Mouse (Mus musculus) spleen, postnatal 4 days (tissue): ENCODE data around the gene Nnmt.

Source experiments
- DNase-seq, 2 experiments: peaks; one replicate each; pipeline ENCODE4 v3.0.0; 2022; ENCODE audit warnings: low spot score in 2 of 2

The Nnmt gene

DNA sequence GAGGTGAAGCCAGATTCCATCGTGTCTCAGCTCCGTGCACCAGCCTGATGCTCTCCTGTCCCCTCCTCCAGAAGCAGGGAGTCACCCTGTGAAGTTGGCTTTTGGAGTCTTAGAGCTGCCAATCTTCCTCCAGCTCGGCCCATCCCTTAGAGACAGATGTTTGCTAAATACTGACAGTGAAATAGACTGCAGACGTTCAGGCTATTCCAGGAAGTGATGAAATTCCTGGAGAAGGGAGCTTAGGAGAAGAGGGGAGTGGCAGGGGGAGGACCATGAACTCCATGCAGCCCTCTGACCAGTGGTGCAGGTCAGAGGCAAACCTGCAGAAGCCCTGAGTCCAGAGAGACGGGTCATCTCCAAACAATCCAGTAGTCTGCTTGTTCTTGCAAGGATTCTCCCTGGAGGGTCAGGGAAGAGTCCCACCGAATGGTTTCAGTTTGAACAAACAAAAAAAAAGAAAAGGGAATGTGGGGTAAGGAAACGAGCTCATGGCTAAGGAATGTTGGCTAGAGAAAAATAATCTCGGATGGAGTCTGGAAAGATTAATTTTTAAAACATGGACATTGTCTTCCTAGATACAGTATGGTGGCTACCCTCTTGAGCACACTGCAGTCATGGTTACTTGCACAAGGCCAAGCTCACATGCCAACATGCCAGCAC lies at the start of gene Nnmt:
Gene Nnmt (minus strand): TSS at position 215 of the 660 bp plus-strand sequence.
- peak in 1 of 2 experiments; percentile 46 for DNase-seq

DNA sequence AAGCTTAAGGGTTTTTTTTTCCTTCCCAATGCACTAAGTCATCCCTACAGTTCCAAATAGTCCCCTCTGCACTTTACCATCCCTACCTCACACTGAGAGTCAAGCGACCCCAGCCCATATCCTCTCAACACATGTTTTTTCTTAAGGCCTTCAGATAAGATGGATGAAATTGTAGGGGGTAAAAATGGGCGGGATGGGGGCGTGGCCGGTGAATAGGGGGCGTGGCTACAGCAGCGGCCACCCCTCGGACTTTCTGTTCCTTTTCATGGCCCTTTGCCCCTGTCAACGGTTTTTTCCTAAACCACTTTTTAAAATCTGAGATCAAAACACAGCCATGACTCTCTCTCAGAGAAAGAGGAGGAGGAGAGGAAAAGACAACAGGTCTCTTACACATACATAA lies 49.8 kb upstream of the Nnmt start:
- DNase-seq: no peak

GRCm38 (mm10) chr9:48653399-48654070 lies 48.6 kb upstream of the Nnmt start:
- no peak for DNase-seq

DNA sequence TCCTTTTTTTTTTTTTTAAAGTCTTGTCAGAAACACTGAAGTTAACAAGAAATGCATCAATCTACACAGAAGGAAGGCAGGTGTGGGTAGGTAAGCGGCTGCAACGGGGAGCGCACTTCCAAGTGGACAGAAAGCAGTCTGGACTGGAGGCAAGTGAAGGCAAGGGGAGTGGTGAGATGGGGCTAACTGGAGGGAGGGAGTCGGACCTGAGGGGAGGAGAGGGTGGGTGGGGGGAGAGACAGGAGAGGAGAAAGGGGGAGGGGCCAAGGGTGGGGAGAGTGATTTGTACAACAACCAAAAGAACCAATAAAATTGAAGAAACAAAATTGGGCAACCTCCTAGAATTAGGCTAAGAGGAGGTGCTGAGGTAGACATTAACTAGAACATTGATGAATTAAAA lies 47.1 kb upstream of the Nnmt start:
- DNase-seq: no peak

- DNase-seq: no peak
Observed at GRCm38 (mm10) chr9:48650846-48651245, 45.9 kb upstream of the Nnmt start.

GRCm38 (mm10) chr9:48649851-48650685 lies 45.1 kb upstream of the Nnmt start:
- DNase-seq: peak in 1 of 2 experiments; percentile 54

GRCm38 (mm10) chr9:48649098-48649766 lies 44.3 kb upstream of the Nnmt start:
- peak in 1 of 2 experiments; percentile 64 for DNase-seq

GRCm38 (mm10) chr9:48648285-48649097 lies 43.5 kb upstream of the Nnmt start:
- peak in 1 of 2 experiments; percentile 59 for DNase-seq

GRCm38 (mm10) chr9:48647648-48648284 lies 42.8 kb upstream of the Nnmt start:
- DNase-seq: peak in 1 of 2 experiments; percentile 58

- DNase-seq: peak in 1 of 2 experiments; percentile 55
Observed at GRCm38 (mm10) chr9:48646781-48647647, 42.1 kb upstream of the Nnmt start.

GRCm38 (mm10) chr9:48646251-48646650 lies 41.3 kb upstream of the Nnmt start:
- peak; percentile 45 to 73 for DNase-seq

- peak in 1 of 2 experiments; percentile 47 for DNase-seq
Observed at GRCm38 (mm10) chr9:48645648-48646126, 40.7 kb upstream of the Nnmt start.

DNA sequence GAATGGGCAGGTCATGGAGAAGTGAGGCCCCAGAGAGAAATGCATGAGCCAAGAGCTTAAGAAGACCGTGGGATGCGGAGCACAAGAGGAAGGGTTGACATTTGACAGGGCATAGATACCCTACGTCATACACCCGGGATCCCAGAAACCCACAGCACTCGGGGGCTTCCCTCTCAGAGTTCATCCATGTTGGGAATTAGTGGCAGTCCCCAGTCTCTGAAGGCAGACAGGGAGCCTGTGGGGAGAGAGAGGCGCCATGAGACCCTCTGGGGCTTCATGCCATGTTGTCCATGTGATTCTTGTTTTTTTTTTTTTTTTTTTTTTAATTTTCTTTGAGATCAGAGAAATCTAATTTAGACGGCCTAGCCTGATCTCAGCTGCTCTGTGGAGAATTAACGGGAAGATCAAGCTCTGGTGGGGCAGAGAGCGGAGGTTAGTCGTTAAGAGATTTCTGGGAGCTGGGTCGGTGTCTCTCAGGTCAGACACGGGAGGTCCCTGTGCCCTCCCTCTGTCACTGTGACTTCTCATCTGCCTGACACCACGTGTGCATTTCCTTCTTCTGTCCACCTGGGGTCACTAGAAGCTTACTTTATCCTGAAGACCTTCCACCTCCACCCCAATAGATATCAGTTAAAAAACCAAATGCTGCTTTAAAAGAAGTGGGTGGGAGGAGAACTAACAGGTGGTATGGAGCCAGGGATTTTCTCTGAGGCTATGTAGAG lies 40.1 kb upstream of the Nnmt start:
- DNase-seq: peak in 1 of 2 experiments; percentile 57

DNA sequence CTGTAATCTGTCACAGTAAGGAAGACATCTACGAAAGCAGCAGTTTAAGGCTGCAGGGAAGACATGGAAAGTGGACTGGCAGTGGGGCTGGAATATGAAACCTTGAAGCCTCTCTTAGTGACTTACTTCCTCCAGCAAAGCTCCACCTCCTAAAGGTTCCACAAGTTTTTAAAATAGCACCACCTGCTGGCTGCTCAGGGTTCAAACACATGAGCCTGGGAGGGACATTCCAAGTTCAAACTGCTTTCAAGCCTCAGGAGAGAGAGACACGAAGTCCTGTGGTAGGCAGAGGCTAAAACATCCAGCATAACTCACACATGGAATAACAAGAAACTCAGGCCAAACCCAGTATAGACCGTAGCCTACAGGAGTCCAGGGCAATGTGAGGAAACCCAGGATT lies 39.4 kb upstream of the Nnmt start:
- peak in 1 of 2 experiments; percentile 39 for DNase-seq

- DNase-seq: peak in 1 of 2 experiments; percentile 27
Observed at GRCm38 (mm10) chr9:48641636-48642035, 36.7 kb upstream of the Nnmt start.

DNA sequence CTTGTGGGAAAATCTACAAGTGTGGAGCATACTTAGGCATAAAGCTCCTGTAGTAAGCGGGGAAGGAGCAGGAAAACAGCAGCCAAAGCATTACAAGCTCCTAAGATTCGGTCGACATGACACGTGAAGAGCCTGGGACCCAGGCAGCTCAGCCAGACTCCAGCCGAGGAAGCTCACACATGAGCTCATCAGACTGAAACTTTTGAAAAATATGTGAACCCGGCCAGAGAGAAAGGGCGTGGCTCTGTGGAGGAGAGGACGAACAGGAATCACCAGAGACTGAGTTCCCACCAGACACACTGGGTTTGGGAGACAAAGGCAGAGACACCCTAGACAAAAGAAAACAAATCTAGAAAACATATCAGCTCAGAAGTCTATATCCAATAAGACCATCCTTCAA lies 35.9 kb upstream of the Nnmt start:
- peak; percentile 3 to 19 for DNase-seq

GRCm38 (mm10) chr9:48638176-48638803 lies 33.3 kb upstream of the Nnmt start:
- DNase-seq: peak; percentile 6 to 40

GRCm38 (mm10) chr9:48637161-48637560 lies 32.2 kb upstream of the Nnmt start:
- DNase-seq: peak in 1 of 2 experiments; percentile 44
